8 mouse cellular contexts compared by ENCODE assay signal in genomic region chr4:124936613-124937471, GRCm38 (mm10). TPM values are rescaled to one million over a fixed set of nuclear protein-coding genes. Genes with fewer than 3 reads are reported as not detected.
DNase-seq lines count a peak whose midpoint lies in the region; ATAC-seq lines count a peak whose summit lies in the region.

9930104L06Rik (plus strand) TSS chr4:124937048.

- peak; percentile 95 for DNase-seq in T-cell, adult 2 months (ENCODE audit: low spot score)
- DNase-seq in cerebellum, postnatal 36 days, result peak; percentile 92 to 98
- peak; percentile 97 to 98 for DNase-seq in frontal cortex, postnatal 36 days (ENCODE audit: low spot score in 2 of 2)
- peak; percentile 92 for DNase-seq in left cerebral cortex, adult 11 months (ENCODE audit: low spot score)
- DNase-seq in lung, postnatal 4 days, result peak; percentile 95
- DNase-seq in retina, postnatal 7 days (ENCODE audit: low read depth, low spot score), result peak; percentile 94
- DNase-seq in urinary bladder, adult 2 months (ENCODE audit: low spot score), result peak; percentile 77

- no peaks in the 10 kb centered on the region for H3K27me3 ChIP-seq in hindbrain, embryonic 15.5 days

- 0 out of 2 replicates have a peak, but pooled peaks cover 3% of the 10 kb centered on the region for H3K36me3 ChIP-seq in hindbrain, embryonic 15.5 days

- no peaks in the 10 kb centered on the region for H3K9me3 ChIP-seq in hindbrain, embryonic 15.5 days

- H3K9ac ChIP-seq in hindbrain, embryonic 15.5 days, result peak within 1 kb of the TSS; percentile 71

- peaks cover 21% of the 10 kb centered on the region for H3K4me1 ChIP-seq in hindbrain, embryonic 15.5 days (replicated peaks)

- peak within 1 kb of the TSS; percentile 95 for H3K4me3 ChIP-seq in hindbrain, embryonic 15.5 days

- under 1% methylated on average over 52 of the region's 52 CpGs for WGBS in hindbrain, embryonic 15.5 days

- H3K27ac ChIP-seq in hindbrain, embryonic 15.5 days (replicated peaks), result no peak within 1 kb of the TSS; the same call in 1 of the 2 replicates

- peak within 1 kb of the TSS; percentile 98 for H3K4me2 ChIP-seq in hindbrain, embryonic 15.5 days

- ATAC-seq in hindbrain, embryonic 15.5 days (ENCODE audit: low FRiP score, low read depth), result peak; percentile 99

RNA-seq across cellular contexts. Expression of gene 9930104L06Rik, which starts in this region (rescaled TPM):
- polyA plus RNA-seq in hindbrain, embryonic 15.5 days (2015; fragmentation: Nextera tagmentation; extraction: Ambion mirVana), result 13.1 and 15.1 TPM in 2 replicates
- 17.4 and 17.8 TPM in 2 replicates for polyA plus RNA-seq in urinary bladder, adult 2 months (2012; rRNA removed)
